Mouse (Mus musculus) lung, embryonic 14.5 days (tissue): ENCODE results near the gene Dhdh. TPM values are rescaled to one million over a fixed set of nuclear protein-coding genes. Genes with fewer than 3 reads are reported as not detected.
A peak's percentile ranks its signal among the peaks of the same experiment; 100 is the strongest.

Experiments
- ATAC-seq: fragments of 200-750 bp; cut with Nextera tagmentation; 2 replicates; pipeline ENCODE4 v1.8.0; 2017; ENCODE audit warnings: mild to moderate bottlenecking, moderate TSS enrichment, moderate library complexity; ENCODE audit not compliant: insufficient read depth
- DNase-seq: peaks from one replicate; pipeline ENCODE4 v3.0.0-alpha.2; 2015
- H3K27ac ChIP-seq: fragments of 300-500 bp; sonication (generic); 2 replicates; pipeline ENCODE4 v1.5.1; 2014; ENCODE audit warnings: low read depth, mild to moderate bottlenecking, moderate library complexity
- H3K27me3 ChIP-seq: fragments of 300-500 bp; sonication (generic); 2 replicates; pipeline ENCODE4 v1.6.1; 2014; ENCODE audit warnings: low read length, control low read depth; ENCODE audit not compliant: insufficient read depth
- H3K36me3 ChIP-seq: fragments of 300-500 bp; sonication (generic); 2 replicates; pipeline ENCODE4 v1.6.1; 2014; ENCODE audit warnings: control low read depth; ENCODE audit not compliant: insufficient read depth
- H3K4me1 ChIP-seq: fragments of 300-500 bp; sonication (generic); 2 replicates; pipeline ENCODE4 v1.6.1; 2014; ENCODE audit warnings: antibody characterized with exemption, control low read depth; ENCODE audit not compliant: insufficient read depth
- H3K4me2 ChIP-seq: fragments of 300-500 bp; sonication (generic); 2 replicates; pipeline ENCODE4 v1.6.1; 2014; ENCODE audit warnings: mild to moderate bottlenecking
- H3K4me3 ChIP-seq: fragments of 300-500 bp; sonication (generic); 2 replicates; pipeline ENCODE4 v1.5.1; 2014; ENCODE audit warnings: low read depth, low read length
- H3K9ac ChIP-seq: fragments of 300-500 bp; sonication (generic); 2 replicates; pipeline ENCODE4 v1.6.1; 2014
- H3K9me3 ChIP-seq: fragments of 300-500 bp; sonication (generic); 2 replicates; pipeline ENCODE4 v1.6.1; 2016; ENCODE audit warnings: low read depth, low read length, control low read depth
- CTCF ChIP-seq: IDR thresholded peaks from 2 replicates; pipeline ENCODE4 v1.5.1; 2016; ENCODE audit warnings: antibody characterized with exemption, low read depth
- WGBS: fragments of 180-500 bp; shearing (Covaris S2); extraction: QIAGEN DNeasy Blood & Tissue Kit; methylation state at CpG from one replicate; pipeline ENCODE4 v1.1.7; 2014; 5-methylcytosine and 5-hydroxymethylcytosine counted together
- microRNA-seq: library from miRNA; unstranded; fragments of <30 nt; microRNA quantifications from one replicate; pipeline ENCODE4, GENCODE M21; 2016; ENCODE audit warnings: borderline number of aligned reads
- polyA plus RNA-seq: library from polyadenylated mRNA; unstranded; fragments of >200 nt; fragmentation: Nextera tagmentation; extraction: Ambion mirVana; gene quantifications from 2 replicates; pipeline ENCODE4 v1.2.1, GENCODE M21; 2014

Gene Dhdh
- polyA plus RNA-seq, 1 experiment from 2014 or later: 3.0 TPM

DNA sequence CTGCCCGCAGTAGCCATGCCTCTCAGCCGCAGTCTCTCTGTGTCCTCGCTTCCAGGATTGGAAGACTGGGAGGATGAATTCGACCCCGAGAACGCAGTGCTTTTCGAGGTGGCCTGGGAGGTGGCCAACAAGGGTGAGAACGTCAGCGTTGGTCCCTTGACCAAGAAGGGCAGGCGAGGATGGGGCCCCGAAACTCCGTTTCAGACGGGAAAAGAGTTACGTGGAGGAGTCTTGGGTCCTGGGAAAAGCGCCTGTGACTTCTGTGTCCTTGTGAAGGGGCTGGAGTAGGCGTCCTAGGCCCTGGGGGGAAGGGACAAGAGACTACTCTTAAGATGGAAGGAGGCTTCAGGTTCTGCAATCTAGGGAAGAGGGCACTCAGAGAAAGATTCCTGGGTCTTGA is 53.6 kb downstream of the Dhdh start:
- under 1% methylated on average over 16 of the region's 16 CpGs for WGBS

DNA sequence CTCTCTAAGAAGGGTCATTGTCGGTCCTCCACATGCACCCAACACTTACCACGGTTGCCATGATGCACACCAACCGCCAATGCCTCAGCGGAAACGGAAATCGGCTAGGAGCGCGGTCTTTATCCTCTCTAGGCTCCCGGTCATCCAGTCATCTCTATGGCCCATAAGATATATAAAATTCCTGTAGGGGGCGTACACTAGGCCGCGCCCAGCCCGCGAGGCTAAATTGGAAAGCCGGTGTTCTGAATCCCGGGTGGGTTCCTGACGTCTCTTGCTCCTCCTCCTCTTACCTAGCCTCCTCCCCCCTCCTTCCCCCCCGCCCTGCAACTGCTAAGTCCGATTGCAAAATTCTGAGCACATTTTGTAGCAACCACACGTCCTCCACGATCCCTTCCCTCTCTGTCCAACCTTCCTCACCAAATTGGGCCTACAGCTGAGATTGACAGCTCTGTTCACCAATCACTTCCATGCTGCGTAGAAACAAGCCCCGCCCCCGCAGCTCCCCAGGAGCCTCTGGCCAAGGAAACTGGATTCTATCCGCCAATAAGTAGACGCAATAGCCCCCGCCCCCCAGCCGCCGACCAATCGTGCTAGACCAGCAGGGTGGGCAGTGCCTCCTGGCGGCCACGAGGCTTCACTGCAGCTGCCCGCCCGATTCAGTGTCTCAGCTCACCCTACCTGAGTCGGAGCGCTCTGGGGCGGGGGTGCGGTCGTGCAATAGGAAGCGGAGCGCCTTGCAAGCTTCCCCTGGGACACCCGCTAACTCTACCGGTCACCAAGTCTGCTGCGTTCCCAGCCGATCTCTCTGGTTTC is 54.2 kb downstream of the Dhdh start, which contains the start of gene Gys1:
Gene Gys1, plus strand, starts transcription at position 642 of the 813 bp plus-strand sequence.
- no peaks in the 10 kb centered on the region for H3K9me3 ChIP-seq
- peak within 1 kb of the TSS; percentile 98 for H3K4me2 ChIP-seq
- H3K27me3 ChIP-seq: no peaks in the 10 kb centered on the region
- H3K4me1 ChIP-seq: peaks cover 19% of the 10 kb centered on the region
- peak within 1 kb of the TSS; percentile 89 for H3K27ac ChIP-seq
- ATAC-seq: peak; percentile 97
- under 1% methylated on average over 45 of the region's 45 CpGs for WGBS
- DNase-seq: peak; percentile 100
- peak within 1 kb of the TSS; percentile 93 for H3K9ac ChIP-seq
- peaks cover 27% of the 10 kb centered on the region for H3K36me3 ChIP-seq
- peak; percentile 99 for TF ChIP-seq CTCF
- H3K4me3 ChIP-seq: peak within 1 kb of the TSS; percentile 87

More for the DNA sequence above, 53.6 kb downstream of the Dhdh start:
- Histone ChIP-seq H3K27me3 (no peaks in the 10 kb centered on the region), H3K9me3 (no peaks in the 10 kb centered on the region), H3K4me2 (peak overlapping the region; percentile 98), H3K4me1 (peaks cover 19% of the 10 kb centered on the region), H3K9ac (peak overlapping the region; percentile 82), H3K27ac (peak overlapping the region; percentile 82), H3K36me3 (peaks cover 26% of the 10 kb centered on the region), H3K4me3 (peak overlapping the region; percentile 87)
- no peak for TF ChIP-seq CTCF
- ATAC-seq (no peak; the same call in none of the 2 replicates), DNase-seq (peak; percentile 58)

DNA sequence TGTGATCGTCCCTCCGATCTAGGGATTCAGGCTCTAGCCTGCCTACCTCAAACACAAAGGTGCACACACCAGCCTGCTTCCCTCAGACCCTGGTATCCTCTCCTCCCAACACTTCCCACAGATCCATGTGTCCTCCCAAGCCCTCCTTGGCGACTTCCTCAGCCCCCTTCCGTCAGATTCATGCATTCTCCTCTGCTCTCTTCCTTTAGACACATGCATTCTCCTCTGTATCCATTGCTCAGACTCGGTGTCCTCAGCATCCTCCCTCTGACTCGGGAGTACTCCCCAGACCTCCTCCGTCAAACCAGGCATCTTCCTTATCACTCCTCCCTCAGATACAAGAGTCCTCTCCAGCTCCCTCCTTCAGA is 54.8 kb downstream of the Dhdh start:
- Histone ChIP-seq H3K4me1 (peaks cover 19% of the 10 kb centered on the region), H3K27me3 (no peaks in the 10 kb centered on the region), H3K4me3 (peak overlapping the region; percentile 87), H3K27ac (peak overlapping the region; percentile 89), H3K9me3 (no peaks in the 10 kb centered on the region), H3K9ac (peak overlapping the region; percentile 93), H3K36me3 (peaks cover 31% of the 10 kb centered on the region), H3K4me2 (peak overlapping the region; percentile 98)
- TF ChIP-seq CTCF: no peak
- ATAC-seq (no peak), DNase-seq (no peak)
- under 1% methylated on average over 7 of the region's 7 CpGs for whole genome bisulfite sequencing

DNA sequence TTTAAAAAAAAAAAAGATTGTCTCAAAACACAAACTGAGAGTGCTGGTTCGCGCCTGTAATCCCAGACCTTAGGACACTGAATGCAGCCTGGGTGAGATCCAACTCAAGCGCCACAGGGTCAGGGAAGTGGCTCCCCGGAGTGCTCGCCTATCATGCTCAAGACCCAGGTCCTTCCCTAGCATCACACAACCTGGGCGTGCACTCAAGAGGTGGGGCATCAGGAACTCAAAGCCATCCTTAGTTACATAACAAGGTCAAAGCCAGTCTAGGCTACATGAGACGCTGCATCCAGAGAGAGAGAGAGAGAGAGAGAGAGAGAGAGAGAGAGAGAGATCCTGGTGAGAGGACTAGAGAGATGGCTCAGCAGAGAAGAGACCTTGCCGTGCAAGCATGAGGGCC is 62.0 kb downstream of the Dhdh start:
- H3K9ac ChIP-seq: no peak overlapping the region
- ATAC-seq (no peak), DNase-seq (no peak)
- no peak overlapping the region for H3K4me2 ChIP-seq
- WGBS: 79% methylated on average over 8 of the region's 8 CpGs
- H3K9me3 ChIP-seq: no peaks in the 10 kb centered on the region
- no peaks in the 10 kb centered on the region for H3K4me1 ChIP-seq
- H3K4me3 ChIP-seq: no peak overlapping the region
- no peak overlapping the region for H3K27ac ChIP-seq
- TF ChIP-seq CTCF: no peak
- H3K36me3 ChIP-seq: peaks cover 91% of the 10 kb centered on the region
- no peaks in the 10 kb centered on the region for H3K27me3 ChIP-seq

DNA sequence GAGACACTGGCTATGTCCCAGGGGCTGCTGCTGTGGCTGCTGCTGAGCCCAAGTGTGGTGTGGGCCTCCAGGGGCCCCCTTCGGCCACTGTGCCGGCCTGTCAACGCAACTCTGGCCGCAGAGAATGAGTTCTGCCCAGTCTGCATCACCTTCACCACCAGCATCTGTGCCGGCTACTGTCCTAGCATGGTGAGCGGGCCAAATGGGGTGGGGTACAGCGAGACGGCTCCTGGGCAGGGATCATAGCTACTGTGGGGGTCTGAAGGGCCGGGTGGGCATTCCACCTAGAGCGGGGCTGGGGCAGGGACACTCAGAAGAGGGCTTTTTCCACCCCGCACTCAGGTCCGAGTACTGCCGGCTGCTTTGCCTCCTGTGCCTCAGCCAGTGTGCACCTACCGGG is 67.4 kb downstream of the Dhdh start:
- no peak overlapping the region for H3K4me2 ChIP-seq
- 90% methylated on average over 14 of the region's 14 CpGs for WGBS
- no peak overlapping the region for H3K27ac ChIP-seq
- ATAC-seq: no peak
- DNase-seq: no peak
- H3K9me3 ChIP-seq: no peaks in the 10 kb centered on the region
- peaks cover 57% of the 10 kb centered on the region for H3K36me3 ChIP-seq
- H3K4me3 ChIP-seq: no peak overlapping the region
- H3K4me1 ChIP-seq: 0 out of 2 replicates have a peak, but pooled peaks cover 8% of the 10 kb centered on the region
- H3K27me3 ChIP-seq: peaks cover 27% of the 10 kb centered on the region
- no peak for TF ChIP-seq CTCF
- no peak overlapping the region for H3K9ac ChIP-seq

Small RNAs within 50 kb of the gene (microRNA-seq; reads per million reads assigned to microRNA genes)
- gene Gm22133: not detected

Other genes with a start within 250 kb of the Dhdh start
- 2.1 and 2.9 TPM in 2 replicates for gene Cd37, start 249.7 kb downstream of the Dhdh start, polyA plus RNA-seq
- gene Slc6a16, start 247.7 kb downstream of the Dhdh start, polyA plus RNA-seq: not detected in 2 replicates
- not detected in 2 replicates for gene Slc6a21, start 211.3 kb downstream of the Dhdh start, polyA plus RNA-seq
- gene Trpm4, start 155.0 kb downstream of the Dhdh start, polyA plus RNA-seq: 11.4 and 15.7 TPM in 2 replicates
- gene Hrc, start 153.5 kb downstream of the Dhdh start, polyA plus RNA-seq: 0.58 and 1.2 TPM in 2 replicates
- 3.1 and 3.2 TPM in 2 replicates for gene Ppfia3, start 121.8 kb downstream of the Dhdh start, polyA plus RNA-seq
- 0.30 and 0.87 TPM in 2 replicates for gene Lin7b, start 118.2 kb downstream of the Dhdh start, polyA plus RNA-seq
- gene Snrnp70, start 93.1 kb downstream of the Dhdh start, polyA plus RNA-seq: 74.0 and 88.2 TPM in 2 replicates
- gene Kcna7, start 83.2 kb downstream of the Dhdh start, polyA plus RNA-seq: 0.08 TPM in 1 of 2 replicates, not detected in the other
- 1.9 and 2.2 TPM in 2 replicates for gene Ntf5, start 75.1 kb downstream of the Dhdh start, polyA plus RNA-seq
- not detected in 2 replicates for gene Lhb, start 68.0 kb downstream of the Dhdh start, polyA plus RNA-seq
- 35.7 and 36.0 TPM in 2 replicates for gene Gys1, start 54.0 kb downstream of the Dhdh start, polyA plus RNA-seq
- gene Ruvbl2, start 50.7 kb downstream of the Dhdh start, polyA plus RNA-seq: 163 and 173 TPM in 2 replicates
- 4,463 and 4,749 TPM in 2 replicates for gene Ftl1, start 28.9 kb downstream of the Dhdh start, polyA plus RNA-seq
- 135 and 139 TPM in 2 replicates for gene Bax, start 21.9 kb downstream of the Dhdh start, polyA plus RNA-seq
- gene Tulp2, start 6.9 kb downstream of the Dhdh start, polyA plus RNA-seq: 0.47 and 0.86 TPM in 2 replicates
- not detected in 2 replicates for gene Gm45808, start 2.0 kb downstream of the Dhdh start, polyA plus RNA-seq
- 194 and 201 TPM in 2 replicates for gene Nucb1, start 21.6 kb upstream of the Dhdh start, polyA plus RNA-seq
- gene Ppp1r15a, start 37.5 kb upstream of the Dhdh start, polyA plus RNA-seq: 15.6 and 17.5 TPM in 2 replicates
- 1.9 and 2.1 TPM in 2 replicates for gene Plekha4, start 37.5 kb upstream of the Dhdh start, polyA plus RNA-seq
- gene Hsd17b14, start 66.1 kb upstream of the Dhdh start, polyA plus RNA-seq: 0.57 and 0.66 TPM in 2 replicates
- gene Bcat2, start 81.3 kb upstream of the Dhdh start, polyA plus RNA-seq: 48.9 and 53.4 TPM in 2 replicates
- not detected in 2 replicates for gene Fgf21, start 126.7 kb upstream of the Dhdh start, polyA plus RNA-seq
- gene Fut1, start 128.5 kb upstream of the Dhdh start, polyA plus RNA-seq: 0.13 and 0.58 TPM in 2 replicates
- gene Izumo1, start 133.0 kb upstream of the Dhdh start, polyA plus RNA-seq: 0.28 and 0.35 TPM in 2 replicates
- gene Rasip1, start 138.7 kb upstream of the Dhdh start, polyA plus RNA-seq: 29.4 and 35.3 TPM in 2 replicates
- 8.1 and 9.2 TPM in 2 replicates for gene Mamstr, start 151.2 kb upstream of the Dhdh start, polyA plus RNA-seq
- gene Fut2, start 177.6 kb upstream of the Dhdh start, polyA plus RNA-seq: 0.22 and 0.75 TPM in 2 replicates
- gene Ntn5, start 195.2 kb upstream of the Dhdh start, polyA plus RNA-seq: 0.28 and 0.30 TPM in 2 replicates
- gene Sec1, start 205.6 kb upstream of the Dhdh start, polyA plus RNA-seq: 0.08 TPM in 1 of 2 replicates, not detected in the other
- 2.0 and 4.3 TPM in 2 replicates for gene Car11, start 211.0 kb upstream of the Dhdh start, polyA plus RNA-seq
- 2.1 TPM in 2 replicates for gene Dbp, start 216.3 kb upstream of the Dhdh start, polyA plus RNA-seq
- gene Rpl18, start 226.7 kb upstream of the Dhdh start, polyA plus RNA-seq: 1,245 and 1,303 TPM in 2 replicates
- 21.9 and 23.8 TPM in 2 replicates for gene Sphk2, start 229.2 kb upstream of the Dhdh start, polyA plus RNA-seq
- 0.92 and 1.1 TPM in 2 replicates for gene Fam83e, start 232.4 kb upstream of the Dhdh start, polyA plus RNA-seq
- not detected in 2 replicates for gene Spaca4, start 237.0 kb upstream of the Dhdh start, polyA plus RNA-seq